Mouse (Mus musculus): ENCODE measurements around the gene Olfml2a. TPM values are rescaled to one million over a fixed set of nuclear protein-coding genes. Genes with fewer than 3 reads are reported as not detected.
"Not testable (repeated sequence)": the region's sequence is repeated elsewhere in the genome, so short reads cannot be mapped to it uniquely, and the experiment has no call there.

Olfml2a gene
- polyA plus RNA-seq, 1 experiment from 2014 or later, result 4.7 TPM

- H3K9ac ChIP-seq, result peak within 1 kb of the TSS; percentile 83
- WGBS, result 12% methylated on average over 15 of the region's 15 CpGs
Observed at GRCm38 (mm10) chr2:39005574-39006079, 73.8 kb downstream of the Olfml2a start, which contains the start of gene Rpl35. Gene Rpl35 (minus strand): TSS chr2:39005624.

GRCm38 (mm10) chr2:39006149-39006730, 74.5 kb downstream of the Olfml2a start:
- H3K9me3 ChIP-seq, result no peaks in the 10 kb centered on the region
- no peak for ATAC-seq (ENCODE audit: low FRiP score, low read depth)
- H3K36me3 ChIP-seq, result peaks cover 13% of the 10 kb centered on the region
- no peak overlapping the region for H3K27ac ChIP-seq (replicated peaks)
- no peak overlapping the region for H3K9ac ChIP-seq
- no peaks in the 10 kb centered on the region for H3K27me3 ChIP-seq
- WGBS, result 88% methylated on average over 14 of the region's 14 CpGs
- peak overlapping the region; percentile 57 for H3K4me3 ChIP-seq
- peak overlapping the region; percentile 79 for H3K4me2 ChIP-seq
- H3K4me1 ChIP-seq (replicated peaks), result peaks cover 60% of the 10 kb centered on the region

More at GRCm38 (mm10) chr2:39005574-39006079, 73.8 kb downstream of the Olfml2a start, which contains the start of gene Rpl35:
- H3K9me3 ChIP-seq, result no peaks in the 10 kb centered on the region
- peak within 1 kb of the TSS; percentile 57 for H3K4me3 ChIP-seq
- H3K27ac ChIP-seq (replicated peaks), result peak within 1 kb of the TSS; percentile 87
- peaks cover 19% of the 10 kb centered on the region for H3K36me3 ChIP-seq
- H3K27me3 ChIP-seq, result no peaks in the 10 kb centered on the region
- ATAC-seq (ENCODE audit: low FRiP score, low read depth), result no peak
- H3K4me2 ChIP-seq, result peak within 1 kb of the TSS; percentile 79
- peaks cover 54% of the 10 kb centered on the region for H3K4me1 ChIP-seq (replicated peaks)

GRCm38 (mm10) chr2:39007865-39008264, 76.1 kb downstream of the Olfml2a start:
- Histone ChIP-seq H3K27me3 (no peaks in the 10 kb centered on the region), H3K36me3 (peaks cover 4% of the 10 kb centered on the region), H3K9ac (peak overlapping the region; percentile 90), H3K4me2 (peak overlapping the region; percentile 86), H3K4me3 (peak overlapping the region; percentile 87), H3K27ac (replicated peaks) (peak overlapping the region; percentile 87), H3K9me3 (no peaks in the 10 kb centered on the region), H3K4me1 (replicated peaks) (peaks cover 62% of the 10 kb centered on the region)
- WGBS, result 0% methylated on average over 43 of the region's 44 CpGs
- peak; percentile 89 for ATAC-seq (ENCODE audit: low FRiP score, low read depth)

- Histone ChIP-seq H3K9me3 (no peaks in the 10 kb centered on the region), H3K4me3 (peak overlapping the region; percentile 87), H3K9ac (peak overlapping the region; percentile 90), H3K27me3 (no peaks in the 10 kb centered on the region), H3K27ac (replicated peaks) (peak overlapping the region; percentile 87), H3K36me3 (peaks cover 6% of the 10 kb centered on the region; the same call in 1 of the 2 replicates), H3K4me2 (peak overlapping the region; percentile 86), H3K4me1 (replicated peaks) (peaks cover 56% of the 10 kb centered on the region)
- ATAC-seq (ENCODE audit: low FRiP score, low read depth), result peak; percentile 40
- WGBS, result under 1% methylated on average over 25 of the region's 25 CpGs
Observed at GRCm38 (mm10) chr2:39008350-39008851, 76.6 kb downstream of the Olfml2a start.

GRCm38 (mm10) chr2:39008954-39009365, 77.2 kb downstream of the Olfml2a start:
- Histone ChIP-seq H3K9ac (peak overlapping the region; percentile 90), H3K4me1 (replicated peaks) (peaks cover 51% of the 10 kb centered on the region), H3K4me2 (peak overlapping the region; percentile 86), H3K27me3 (no peaks in the 10 kb centered on the region), H3K36me3 (peaks cover 12% of the 10 kb centered on the region), H3K4me3 (peak overlapping the region; percentile 87), H3K9me3 (no peaks in the 10 kb centered on the region), H3K27ac (replicated peaks) (peak overlapping the region; percentile 87)
- no peak for ATAC-seq (ENCODE audit: low FRiP score, low read depth)
- WGBS, result 27% methylated on average over 3 of the region's 3 CpGs

GRCm38 (mm10) chr2:39010144-39010543, 78.4 kb downstream of the Olfml2a start:
- H3K4me2 ChIP-seq; H3K4me3 ChIP-seq; H3K9me3 ChIP-seq; ATAC-seq (ENCODE audit: low FRiP score, low read depth); H3K9ac ChIP-seq; H3K27ac ChIP-seq (replicated peaks); H3K27me3 ChIP-seq: not testable (repeated sequence)
- Histone ChIP-seq H3K36me3 (peaks cover 22% of the 10 kb centered on the region), H3K4me1 (replicated peaks) (peaks cover 46% of the 10 kb centered on the region)
- WGBS, result 92% methylated on average over 5 of the region's 5 CpGs

GRCm38 (mm10) chr2:39011264-39011663, 79.5 kb downstream of the Olfml2a start:
- no peak overlapping the region for H3K9ac ChIP-seq
- no peak for ATAC-seq (ENCODE audit: low FRiP score, low read depth)
- H3K4me3 ChIP-seq, result no peak overlapping the region
- H3K4me1 ChIP-seq (replicated peaks), result peaks cover 39% of the 10 kb centered on the region
- H3K4me2 ChIP-seq, result no peak overlapping the region
- no peaks in the 10 kb centered on the region for H3K27me3 ChIP-seq
- no peaks in the 10 kb centered on the region for H3K9me3 ChIP-seq
- H3K36me3 ChIP-seq, result peaks cover 33% of the 10 kb centered on the region
- no peak overlapping the region for H3K27ac ChIP-seq (replicated peaks)

GRCm38 (mm10) chr2:39011971-39012370, 80.2 kb downstream of the Olfml2a start:
- 92% methylated on average over 3 of the region's 3 CpGs for WGBS

GRCm38 (mm10) chr2:39012768-39013279, 81.0 kb downstream of the Olfml2a start:
- H3K4me3 ChIP-seq, result no peak overlapping the region
- H3K4me2 ChIP-seq, result no peak overlapping the region
- no peaks in the 10 kb centered on the region for H3K27me3 ChIP-seq
- H3K36me3 ChIP-seq, result peaks cover 48% of the 10 kb centered on the region
- H3K9me3 ChIP-seq, result no peaks in the 10 kb centered on the region
- no peak for ATAC-seq (ENCODE audit: low FRiP score, low read depth)
- WGBS, result 81% methylated on average over 7 of the region's 7 CpGs
- no peak overlapping the region for H3K9ac ChIP-seq
- peaks cover 30% of the 10 kb centered on the region for H3K4me1 ChIP-seq (replicated peaks)
- H3K27ac ChIP-seq (replicated peaks), result no peak overlapping the region

More at GRCm38 (mm10) chr2:39011971-39012370, 80.2 kb downstream of the Olfml2a start:
- Histone ChIP-seq H3K4me2 (no peak overlapping the region), H3K4me1 (replicated peaks) (peaks cover 34% of the 10 kb centered on the region), H3K9ac (no peak overlapping the region), H3K4me3 (no peak overlapping the region), H3K36me3 (peaks cover 41% of the 10 kb centered on the region), H3K27ac (replicated peaks) (no peak overlapping the region; the same call in 1 of the 2 replicates), H3K27me3 (no peaks in the 10 kb centered on the region), H3K9me3 (no peaks in the 10 kb centered on the region)
- ATAC-seq (ENCODE audit: low FRiP score, low read depth), result no peak

Other genes with a start within 250 kb of the Olfml2a start
- gene Nr5a1, start 217.4 kb upstream of the Olfml2a start, polyA plus RNA-seq (2015; fragmentation: Nextera tagmentation; extraction: Ambion mirVana), result 0.05 TPM in 1 of 2 replicates, not detected in the other
- 2.1 and 2.2 TPM in 2 replicates for gene Nr6a1, start 4.3 kb upstream of the Olfml2a start, polyA plus RNA-seq (2015; fragmentation: Nextera tagmentation; extraction: Ambion mirVana)
- 1.8 and 2.1 TPM in 2 replicates for gene Wdr38, start 65.5 kb downstream of the Olfml2a start, polyA plus RNA-seq (2015; fragmentation: Nextera tagmentation; extraction: Ambion mirVana)
- 140 and 153 TPM in 2 replicates for gene Arpc5l, start 73.4 kb downstream of the Olfml2a start, polyA plus RNA-seq (2015; fragmentation: Nextera tagmentation; extraction: Ambion mirVana)
- 592 and 671 TPM in 2 replicates for gene Rpl35, start 73.6 kb downstream of the Olfml2a start, polyA plus RNA-seq (2015; fragmentation: Nextera tagmentation; extraction: Ambion mirVana)
- 28.9 and 30.3 TPM in 2 replicates for gene Golga1, start 133.6 kb downstream of the Olfml2a start, polyA plus RNA-seq (2015; fragmentation: Nextera tagmentation; extraction: Ambion mirVana)

Measured in hindbrain, embryonic 15.5 days (tissue).